Mouse (Mus musculus): ENCODE results near the gene Fcgrt.
"Not testable (repeated sequence)": the region's sequence is repeated elsewhere in the genome, so short reads cannot be mapped to it uniquely, and the experiment has no call there.

The Fcgrt gene

GRCm38 (mm10) chr7:45103652-45104180 lies at the start of gene Fcgrt:
Gene Fcgrt, minus strand, starts transcription at chr7:45103851.
- DNase-seq (ENCODE audit: low spot score): no peak

- not testable (repeated sequence) for DNase-seq (ENCODE audit: low spot score)
Measured at GRCm38 (mm10) chr7:45153052-45153451, 49.4 kb upstream of the Fcgrt start.

GRCm38 (mm10) chr7:45151303-45151702 lies 47.7 kb upstream of the Fcgrt start:
- no peak for DNase-seq (ENCODE audit: low spot score)

GRCm38 (mm10) chr7:45150321-45150720 lies 46.7 kb upstream of the Fcgrt start:
- DNase-seq (ENCODE audit: low spot score): no peak

- DNase-seq (ENCODE audit: low spot score): no peak
Measured at GRCm38 (mm10) chr7:45149545-45149944, 45.9 kb upstream of the Fcgrt start.

- no peak for DNase-seq (ENCODE audit: low spot score)
Measured at GRCm38 (mm10) chr7:45148534-45149098, 45.0 kb upstream of the Fcgrt start.

GRCm38 (mm10) chr7:45147899-45148298 lies 44.2 kb upstream of the Fcgrt start:
- no peak for DNase-seq (ENCODE audit: low spot score)

- no peak for DNase-seq (ENCODE audit: low spot score)
Measured at GRCm38 (mm10) chr7:45147267-45147666, 43.6 kb upstream of the Fcgrt start.

GRCm38 (mm10) chr7:45145460-45145859 lies 41.8 kb upstream of the Fcgrt start:
- DNase-seq (ENCODE audit: low spot score): no peak

- no peak for DNase-seq (ENCODE audit: low spot score)
Measured at GRCm38 (mm10) chr7:45144368-45145174, 40.9 kb upstream of the Fcgrt start.

GRCm38 (mm10) chr7:45141914-45142313 lies 38.3 kb upstream of the Fcgrt start:
- no peak for DNase-seq (ENCODE audit: low spot score)

GRCm38 (mm10) chr7:45141319-45141718 lies 37.7 kb upstream of the Fcgrt start:
- DNase-seq (ENCODE audit: low spot score): no peak

- DNase-seq (ENCODE audit: low spot score): no peak
Measured at GRCm38 (mm10) chr7:45139904-45140723, 36.5 kb upstream of the Fcgrt start.

GRCm38 (mm10) chr7:45138403-45138802 lies 34.8 kb upstream of the Fcgrt start:
- no peak for DNase-seq (ENCODE audit: low spot score)

GRCm38 (mm10) chr7:45137171-45138006 lies 33.7 kb upstream of the Fcgrt start:
- no peak for DNase-seq (ENCODE audit: low spot score)

GRCm38 (mm10) chr7:45135993-45136567 lies 32.4 kb upstream of the Fcgrt start, which contains the start of the genes Gm45713 and Flt3l:
Gene Gm45713, minus strand, starts transcription at chr7:45136231.
Gene Flt3l, minus strand, starts transcription at chr7:45136432.
- peak; percentile 89 for DNase-seq (ENCODE audit: low spot score)

GRCm38 (mm10) chr7:45135370-45135769 lies 31.7 kb upstream of the Fcgrt start:
- DNase-seq (ENCODE audit: low spot score): no peak

GRCm38 (mm10) chr7:45134544-45135026 lies 30.9 kb upstream of the Fcgrt start:
- DNase-seq (ENCODE audit: low spot score): peak; percentile 70

GRCm38 (mm10) chr7:45133446-45134159 lies 30.0 kb upstream of the Fcgrt start:
- DNase-seq (ENCODE audit: low spot score): no peak

- no peak for DNase-seq (ENCODE audit: low spot score)
Measured at GRCm38 (mm10) chr7:45131850-45132249, 28.2 kb upstream of the Fcgrt start.

Data from retina, embryonic 14.5 days (tissue).